Mouse (Mus musculus) E14TG2a.4 (cell line): ENCODE data around the gene Cebpg.

Experiments used
- CTCF ChIP-seq: conservative IDR thresholded peaks from 2 replicates; pipeline ENCODE4 v1.5.1; 2014; ENCODE audit warnings: low read length
- NANOG ChIP-seq: IDR thresholded peaks from 2 replicates; pipeline ENCODE4 v1.6.1; 2014; ENCODE audit warnings: borderline replicate concordance, low read length, mixed read lengths
- POU5F1 ChIP-seq: IDR thresholded peaks from 2 replicates; pipeline ENCODE4 v1.6.1; 2014; ENCODE audit warnings: low read length, borderline replicate concordance

- no peak for TF ChIP-seq CTCF
- TF ChIP-seq POU5F1, result no peak
- TF ChIP-seq NANOG, result no peak
Measured at GRCm38 (mm10) chr7:35029228-35029627, 27.1 kb downstream of the Cebpg start.
